Mouse (Mus musculus) hindbrain, postnatal 0 days (tissue): ENCODE results near the gene Arid1b. TPM values are rescaled to one million over a fixed set of nuclear protein-coding genes. Genes with fewer than 3 reads are reported as not detected.
A peak's percentile ranks its signal among the peaks of the same experiment; 100 is the strongest.

Source experiments
- ATAC-seq: fragments of 200-750 bp; cut with Nextera tagmentation; 2 replicates; pipeline ENCODE4 v1.8.0; 2017; ENCODE audit warnings: mild to moderate bottlenecking, moderate TSS enrichment, moderate library complexity
- DNase-seq: peaks from one replicate; pipeline ENCODE4 v3.0.0-alpha.2; 2015; ENCODE audit warnings: low spot score
- H3K27ac ChIP-seq: fragments of 300-500 bp; sonication (generic); 2 replicates; pipeline ENCODE4 v1.5.1; 2014; ENCODE audit warnings: mild to moderate bottlenecking
- H3K27me3 ChIP-seq: fragments of 300-500 bp; sonication (generic); 2 replicates; pipeline ENCODE4 v1.6.1; 2014; ENCODE audit warnings: low read length, mixed read lengths; ENCODE audit not compliant: insufficient read depth
- H3K36me3 ChIP-seq: fragments of 300-500 bp; sonication (generic); 2 replicates; pipeline ENCODE4 v1.6.1; 2014; ENCODE audit warnings: low read length, mixed read lengths; ENCODE audit not compliant: insufficient read depth
- H3K4me1 ChIP-seq: fragments of 300-500 bp; sonication (generic); 2 replicates; pipeline ENCODE4 v1.6.1; 2014; ENCODE audit warnings: antibody characterized with exemption, low read length, mixed read lengths; ENCODE audit not compliant: insufficient read depth
- H3K4me2 ChIP-seq: fragments of 300-500 bp; sonication (generic); 2 replicates; pipeline ENCODE4 v1.6.1; 2014; ENCODE audit warnings: low read depth, mild to moderate bottlenecking, low read length, moderate library complexity, mixed read lengths
- H3K4me3 ChIP-seq: fragments of 300-500 bp; sonication (generic); 2 replicates; pipeline ENCODE4 v1.5.1; 2014; ENCODE audit warnings: low read length
- H3K9ac ChIP-seq: fragments of 300-500 bp; sonication (generic); replicated peaks from 2 replicates; pipeline ENCODE4 v1.6.1; 2014; ENCODE audit warnings: mild to moderate bottlenecking, low read length, moderate library complexity, mixed read lengths
- H3K9me3 ChIP-seq: fragments of 300-500 bp; sonication (generic); 2 replicates; pipeline ENCODE4 v1.6.1; 2016; ENCODE audit warnings: low read length, mixed read lengths
- CTCF ChIP-seq: IDR thresholded peaks from 2 replicates; pipeline ENCODE4 v1.5.1; 2016; ENCODE audit warnings: antibody characterized with exemption, control low read depth, low read depth
- WGBS: fragments of 180-500 bp; shearing (Covaris S2); extraction: QIAGEN DNeasy Blood & Tissue Kit; methylation state at CpG from one replicate; pipeline ENCODE4 v1.1.7; 2014; 5-methylcytosine and 5-hydroxymethylcytosine counted together
- polyA plus RNA-seq: library from polyadenylated mRNA; unstranded; fragments of >200 nt; fragmentation: Nextera tagmentation; extraction: Ambion mirVana; gene quantifications from 2 replicates; pipeline ENCODE4 v1.2.1, GENCODE M21; 2015
- total RNA-seq: library from RNA; depleted of rRNA; stranded (reverse); fragments of >200 nt; gene quantifications from 2 replicates; pipeline ENCODE4 v1.2.3, GENCODE M21; 2014

The Arid1b gene
- total and polyA plus RNA-seq, 2 experiments from 2014 or later = 10.5 to 62.5 TPM

DNA sequence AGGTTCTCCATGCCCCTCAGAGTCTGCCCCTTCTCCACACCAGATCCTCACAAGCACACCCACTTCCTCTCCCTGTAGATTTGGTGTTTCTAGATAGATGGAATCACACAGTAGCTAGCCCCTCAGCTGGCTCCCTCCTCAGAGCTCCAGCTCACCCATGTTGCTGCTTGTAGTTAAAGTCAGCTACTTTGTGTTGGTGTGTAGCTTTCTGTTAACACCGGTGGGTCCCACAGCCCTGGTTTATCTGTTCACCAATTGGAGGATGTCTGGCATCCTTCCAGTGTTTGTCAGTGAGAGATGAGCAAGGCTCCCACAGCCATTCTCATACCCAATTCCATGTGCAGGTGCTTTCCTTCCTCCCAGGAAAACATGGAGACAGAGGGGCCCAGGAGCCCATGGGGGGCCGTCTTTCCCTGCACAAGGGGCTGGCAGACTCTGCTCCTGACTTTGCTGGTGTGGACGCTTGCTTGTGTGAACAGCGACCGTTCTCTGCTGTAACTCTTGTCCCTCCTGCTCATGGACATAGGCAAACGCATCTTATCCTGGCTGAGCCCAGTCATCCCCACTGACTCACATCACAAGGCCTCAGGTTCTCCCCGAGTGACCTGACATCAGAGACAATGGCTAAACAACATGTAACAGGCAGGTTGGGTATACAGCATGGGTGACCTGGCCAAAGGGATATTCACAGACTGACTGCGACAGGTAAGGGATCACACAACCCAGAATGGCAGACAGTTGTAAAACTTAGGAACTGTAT lies 200.2 kb downstream of the Arid1b start:
- H3K9me3 ChIP-seq = no peaks in the 10 kb centered on the region
- H3K4me3 ChIP-seq = no peak overlapping the region
- H3K4me1 ChIP-seq = peaks cover 8% of the 10 kb centered on the region; the same call in 1 of the 2 replicates
- TF ChIP-seq CTCF = no peak
- no peak for DNase-seq
- 63% methylated on average over 8 of the region's 8 CpGs for WGBS
- H3K9ac ChIP-seq = no peak overlapping the region
- no peak for ATAC-seq
- no peak overlapping the region for H3K4me2 ChIP-seq
- H3K36me3 ChIP-seq = no peaks in the 10 kb centered on the region
- H3K27me3 ChIP-seq = no peaks in the 10 kb centered on the region
- H3K27ac ChIP-seq = no peak overlapping the region

DNA sequence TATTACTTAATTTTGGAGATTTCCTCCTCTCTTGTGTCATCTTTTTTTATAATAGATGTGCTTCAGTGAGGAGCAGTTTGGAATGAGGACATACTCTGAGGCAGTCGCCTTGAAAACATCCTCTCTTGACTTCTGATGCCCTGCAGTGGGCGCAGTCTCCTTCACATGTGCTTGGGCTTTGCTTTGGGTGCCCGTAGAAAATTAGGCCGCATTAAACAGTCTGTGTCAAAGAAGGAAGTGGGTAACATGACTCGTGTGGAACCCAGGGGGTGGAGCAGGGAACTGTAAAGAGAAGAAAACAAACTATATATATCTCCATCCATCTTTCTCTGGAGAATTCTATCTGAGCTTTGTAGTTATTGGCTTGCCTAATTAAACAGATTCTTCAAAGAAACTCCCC lies 201.3 kb downstream of the Arid1b start:
- DNase-seq = no peak
- no peak for ATAC-seq
- Histone ChIP-seq H3K4me3 (no peak overlapping the region), H3K4me2 (no peak overlapping the region), H3K9ac (no peak overlapping the region), H3K27me3 (no peaks in the 10 kb centered on the region), H3K9me3 (no peaks in the 10 kb centered on the region), H3K36me3 (no peaks in the 10 kb centered on the region), H3K4me1 (peaks cover 8% of the 10 kb centered on the region; the same call in 1 of the 2 replicates), H3K27ac (no peak overlapping the region)
- TF ChIP-seq CTCF = peak; percentile 14; the same call in 1 of the 2 replicates
- 64% methylated on average over 5 of the region's 5 CpGs for WGBS

DNA sequence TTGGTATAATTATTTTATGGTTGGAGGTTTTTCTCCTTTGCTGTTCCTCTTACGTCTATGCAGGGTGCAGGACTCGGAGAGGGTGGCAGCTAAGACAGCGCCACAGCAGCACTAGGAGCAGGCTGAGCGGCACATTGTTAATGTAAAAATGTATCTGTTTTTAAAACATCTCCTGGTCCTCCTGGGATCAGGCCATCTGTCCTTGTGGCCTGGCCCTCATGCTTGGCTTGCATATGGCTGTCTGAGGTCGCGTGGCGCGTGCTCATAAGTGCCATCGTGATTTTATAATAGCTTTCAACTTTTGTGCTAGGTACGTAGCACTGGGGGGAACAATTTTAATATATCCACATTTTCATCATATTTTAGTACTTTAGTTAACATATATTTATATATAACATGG lies 201.9 kb downstream of the Arid1b start:
- no peaks in the 10 kb centered on the region for H3K36me3 ChIP-seq
- whole genome bisulfite sequencing = 64% methylated on average over 10 of the region's 10 CpGs
- peak; percentile 30 for DNase-seq
- no peak overlapping the region for H3K9ac ChIP-seq
- peaks cover 8% of the 10 kb centered on the region; the same call in 1 of the 2 replicates for H3K4me1 ChIP-seq
- no peaks in the 10 kb centered on the region for H3K9me3 ChIP-seq
- H3K27me3 ChIP-seq = no peaks in the 10 kb centered on the region
- H3K27ac ChIP-seq = no peak overlapping the region
- no peak overlapping the region for H3K4me2 ChIP-seq
- H3K4me3 ChIP-seq = no peak overlapping the region
- TF ChIP-seq CTCF = no peak
- no peak for ATAC-seq

DNA sequence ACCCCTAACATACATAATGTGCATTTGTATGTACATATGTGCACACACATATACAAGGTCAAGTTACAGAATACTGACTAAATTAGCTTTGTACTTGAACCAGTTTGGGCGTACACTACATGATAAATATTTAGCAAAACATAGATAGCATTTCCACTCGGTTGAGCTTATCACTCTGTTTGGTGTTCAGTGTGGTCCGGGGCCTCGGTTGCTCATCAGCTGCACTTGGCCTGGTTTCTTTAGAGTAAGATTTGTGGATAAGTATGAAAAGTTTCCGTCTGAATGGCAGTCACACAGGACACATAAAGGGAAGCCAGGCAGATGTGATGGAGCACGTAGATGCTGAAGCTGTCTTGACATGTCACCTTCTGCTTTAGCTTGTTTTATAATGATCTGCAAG lies 202.4 kb downstream of the Arid1b start:
- Histone ChIP-seq H3K4me1 (peaks cover 8% of the 10 kb centered on the region; the same call in 1 of the 2 replicates), H3K9ac (no peak overlapping the region), H3K27ac (no peak overlapping the region), H3K4me2 (no peak overlapping the region), H3K4me3 (no peak overlapping the region), H3K36me3 (no peaks in the 10 kb centered on the region), H3K9me3 (no peaks in the 10 kb centered on the region), H3K27me3 (no peaks in the 10 kb centered on the region)
- no peak for ATAC-seq
- DNase-seq = no peak
- TF ChIP-seq CTCF = no peak
- 79% methylated on average over 6 of the region's 6 CpGs for WGBS

DNA sequence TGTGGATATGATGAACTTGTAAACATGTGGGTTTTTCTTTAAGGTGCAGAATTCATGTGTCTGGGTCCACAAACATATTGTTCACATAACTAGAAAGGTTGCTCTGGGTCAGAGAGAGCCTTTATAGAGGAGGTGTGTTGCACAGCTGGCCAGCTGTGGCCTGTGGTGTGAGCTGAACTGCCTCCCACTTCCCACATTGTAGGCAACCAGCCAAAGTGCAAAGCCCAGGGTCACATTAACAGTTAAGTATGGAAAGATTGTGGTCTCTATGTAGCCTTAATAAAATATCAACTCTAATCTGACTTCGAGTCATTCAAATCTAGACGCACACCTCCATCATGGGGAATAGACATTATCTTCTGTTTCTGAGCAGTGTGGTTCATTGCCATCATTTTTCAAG lies 203.0 kb downstream of the Arid1b start:
- Histone ChIP-seq H3K36me3 (no peaks in the 10 kb centered on the region), H3K9ac (no peak overlapping the region), H3K9me3 (no peaks in the 10 kb centered on the region), H3K4me2 (no peak overlapping the region), H3K27me3 (no peaks in the 10 kb centered on the region), H3K27ac (no peak overlapping the region), H3K4me1 (peaks cover 8% of the 10 kb centered on the region; the same call in 1 of the 2 replicates), H3K4me3 (no peak overlapping the region)
- no peak for ATAC-seq
- DNase-seq = no peak
- TF ChIP-seq CTCF = no peak
- 87% methylated on average over 2 of the region's 2 CpGs for WGBS

DNA sequence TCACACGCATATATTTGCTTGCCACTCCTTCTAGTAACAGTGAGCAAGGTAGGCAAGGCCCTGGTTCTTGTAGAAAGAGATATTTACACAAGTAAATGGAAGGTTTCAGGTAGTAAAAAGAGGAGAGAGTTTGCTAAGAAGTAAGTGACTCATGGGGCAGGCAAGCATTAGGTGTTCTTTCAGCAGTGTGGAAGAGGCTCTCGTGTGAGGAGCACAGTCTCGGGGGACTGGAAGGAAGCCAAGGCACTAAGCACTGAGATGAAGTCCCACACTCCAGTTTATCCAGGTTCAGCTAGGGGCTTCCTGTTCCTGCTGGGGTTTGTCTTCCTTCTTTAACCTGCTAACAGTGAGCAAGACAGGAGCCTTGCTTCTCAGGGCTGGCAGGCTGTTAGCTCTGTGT lies 203.6 kb downstream of the Arid1b start:
- H3K4me1 ChIP-seq = peaks cover 8% of the 10 kb centered on the region; the same call in 1 of the 2 replicates
- no peak overlapping the region for H3K4me2 ChIP-seq
- ATAC-seq = no peak
- H3K36me3 ChIP-seq = no peaks in the 10 kb centered on the region
- TF ChIP-seq CTCF = no peak
- H3K27ac ChIP-seq = no peak overlapping the region
- WGBS = 71% methylated on average over 3 of the region's 3 CpGs
- no peak overlapping the region for H3K4me3 ChIP-seq
- no peaks in the 10 kb centered on the region for H3K9me3 ChIP-seq
- H3K9ac ChIP-seq = no peak overlapping the region
- no peak for DNase-seq
- H3K27me3 ChIP-seq = no peaks in the 10 kb centered on the region

DNA sequence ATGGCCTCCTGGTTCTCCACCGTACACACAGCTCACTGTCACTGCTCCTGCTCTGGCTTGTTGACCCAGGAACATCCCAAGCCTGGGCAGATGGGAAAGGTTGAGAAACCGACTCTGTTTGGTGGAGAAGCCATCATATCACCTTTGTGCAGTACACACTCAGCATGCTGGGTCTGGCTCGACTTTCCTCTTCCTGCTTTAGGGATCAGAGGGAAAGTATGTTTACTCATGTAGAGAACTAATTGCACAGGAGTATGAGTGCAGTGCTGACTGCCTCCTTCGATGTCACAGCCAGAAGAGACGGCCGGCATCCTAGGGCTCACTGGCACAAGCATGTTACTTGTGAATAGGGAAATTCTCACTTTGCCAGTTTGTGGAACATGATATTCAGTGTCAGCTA lies 204.1 kb downstream of the Arid1b start:
- Histone ChIP-seq H3K9ac (no peak overlapping the region), H3K27me3 (no peaks in the 10 kb centered on the region), H3K36me3 (no peaks in the 10 kb centered on the region), H3K4me3 (no peak overlapping the region), H3K4me2 (no peak overlapping the region), H3K4me1 (peaks cover 8% of the 10 kb centered on the region; the same call in 1 of the 2 replicates), H3K27ac (peak overlapping the region; percentile 5; the same call in 1 of the 2 replicates), H3K9me3 (no peaks in the 10 kb centered on the region)
- no peak for DNase-seq
- ATAC-seq = peak; percentile 30; the same call in 1 of the 2 replicates
- no peak for TF ChIP-seq CTCF
- 43% methylated on average over 6 of the region's 6 CpGs for WGBS
